Mouse (Mus musculus) limb, embryonic 14.5 days (tissue): ENCODE measurements at regions not wholly inside any gene's neighbourhood (a gene's known extent, or its start where the extent isn't known, plus 50 kb on each side); places are given as distances from the start of the nearest gene placed in this dataset.
A peak's percentile ranks its signal among the peaks of the same experiment; 100 is the strongest.

ENCODE experiments used
- ATAC-seq: fragments of 200-750 bp; cut with Nextera tagmentation; 2 replicates; pipeline ENCODE4 v1.8.0; 2017; ENCODE audit warnings: low read depth, moderate number of reproducible peaks, moderate TSS enrichment; ENCODE audit not compliant: low FRiP score
- DNase-seq: peaks from one replicate; pipeline ENCODE4 v3.0.0-alpha.2; 2015; ENCODE audit warnings: low spot score
- H3K27ac ChIP-seq: fragments of 300-500 bp; sonication (generic); replicated peaks from 2 replicates; pipeline ENCODE4 v1.5.1; 2014; ENCODE audit warnings: low read depth, mild to moderate bottlenecking, low read length, moderate library complexity, mixed read lengths
- H3K27me3 ChIP-seq: fragments of 300-500 bp; sonication (generic); 2 replicates; pipeline ENCODE4 v1.6.1; 2014; ENCODE audit warnings: low read length, mixed read lengths; ENCODE audit not compliant: control insufficient read depth, insufficient read depth
- H3K36me3 ChIP-seq: fragments of 300-500 bp; sonication (generic); 2 replicates; pipeline ENCODE4 v1.6.1; 2014; ENCODE audit warnings: mild to moderate bottlenecking, low read length, moderate library complexity, mixed read lengths; ENCODE audit not compliant: control insufficient read depth, insufficient read depth
- H3K4me1 ChIP-seq: fragments of 300-500 bp; sonication (generic); 2 replicates; pipeline ENCODE4 v1.6.1; 2014; ENCODE audit warnings: antibody characterized with exemption, low read length, mixed read lengths; ENCODE audit not compliant: control insufficient read depth, insufficient read depth
- H3K4me2 ChIP-seq: fragments of 300-500 bp; sonication (generic); replicated peaks from 2 replicates; pipeline ENCODE4 v1.6.1; 2014; ENCODE audit warnings: low read depth, mild to moderate bottlenecking, low read length, moderate library complexity; ENCODE audit not compliant: severe bottlenecking
- H3K4me3 ChIP-seq: fragments of 300-500 bp; sonication (generic); replicated peaks from 2 replicates; pipeline ENCODE4 v1.5.1; 2014; ENCODE audit warnings: low read length
- H3K9ac ChIP-seq: fragments of 300-500 bp; sonication (generic); 2 replicates; pipeline ENCODE4 v1.6.1; 2014; ENCODE audit warnings: mild to moderate bottlenecking, low read depth, low read length, moderate library complexity; ENCODE audit not compliant: severe bottlenecking
- H3K9me3 ChIP-seq: fragments of 300-500 bp; sonication (generic); 2 replicates; pipeline ENCODE4 v1.6.1; 2016; ENCODE audit warnings: low read length; ENCODE audit not compliant: control insufficient read depth
- POLR2A ChIP-seq: fragments of 200-500 bp; IDR thresholded peaks from 2 replicates; pipeline ENCODE4 v1.8.0; 2012; ENCODE audit warnings: inconsistent platforms, mild to moderate bottlenecking, moderate library complexity, borderline replicate concordance; ENCODE audit not compliant: insufficient read depth, insufficient read length; ENCODE audit errors: extremely low read depth
- WGBS: fragments of 180-500 bp; shearing (Covaris S2); extraction: QIAGEN DNeasy Blood & Tissue Kit; methylation state at CpG from one replicate; pipeline ENCODE4 v1.1.7; 2014; 5-methylcytosine and 5-hydroxymethylcytosine counted together

GRCm38 (mm10) chr7:136033536-136033935 lies 317.4 kb upstream of the Mki67 start:
- WGBS = 86% methylated on average over 5 of the region's 5 CpGs
- no peak overlapping the region for H3K27ac ChIP-seq
- DNase-seq (no peak), ATAC-seq (no peak)
- TF ChIP-seq POLR2A = no peak
- no peaks in the 10 kb centered on the region for H3K9me3 ChIP-seq
- no peaks in the 10 kb centered on the region for H3K27me3 ChIP-seq
- no peak overlapping the region for H3K4me3 ChIP-seq
- 0 out of 2 replicates have a peak, but pooled peaks cover 2% of the 10 kb centered on the region for H3K4me1 ChIP-seq
- H3K9ac ChIP-seq = no peak overlapping the region
- H3K4me2 ChIP-seq = no peak overlapping the region
- H3K36me3 ChIP-seq = no peaks in the 10 kb centered on the region

GRCm38 (mm10) chr7:136035735-136036134 lies 319.6 kb upstream of the Mki67 start:
- no peak for TF ChIP-seq POLR2A
- no peaks in the 10 kb centered on the region for H3K9me3 ChIP-seq
- WGBS = 32% methylated on average over 7 of the region's 7 CpGs
- DNase-seq (no peak), ATAC-seq (no peak)
- H3K4me2 ChIP-seq = no peak overlapping the region
- H3K27ac ChIP-seq = no peak overlapping the region
- H3K9ac ChIP-seq = no peak overlapping the region
- no peaks in the 10 kb centered on the region for H3K36me3 ChIP-seq
- H3K4me3 ChIP-seq = no peak overlapping the region
- 0 out of 2 replicates have a peak, but pooled peaks cover 2% of the 10 kb centered on the region for H3K27me3 ChIP-seq
- H3K4me1 ChIP-seq = 0 out of 2 replicates have a peak, but pooled peaks cover 2% of the 10 kb centered on the region

- 46% methylated on average over 5 of the region's 5 CpGs for WGBS
- Histone ChIP-seq H3K9ac (no peak overlapping the region), H3K4me3 (no peak overlapping the region), H3K4me2 (no peak overlapping the region), H3K9me3 (no peaks in the 10 kb centered on the region), H3K36me3 (no peaks in the 10 kb centered on the region), H3K4me1 (0 out of 2 replicates have a peak, but pooled peaks cover 2% of the 10 kb centered on the region), H3K27ac (no peak overlapping the region), H3K27me3 (0 out of 2 replicates have a peak, but pooled peaks cover 4% of the 10 kb centered on the region)
- DNase-seq (no peak), ATAC-seq (no peak)
- TF ChIP-seq POLR2A = no peak
Observed at GRCm38 (mm10) chr7:136038072-136038471, 321.9 kb upstream of the Mki67 start.

- no peak for ATAC-seq
- TF ChIP-seq POLR2A = no peak
- 0 out of 2 replicates have a peak, but pooled peaks cover 2% of the 10 kb centered on the region for H3K4me1 ChIP-seq
- no peak overlapping the region for H3K4me3 ChIP-seq
- H3K36me3 ChIP-seq = no peaks in the 10 kb centered on the region
- no peaks in the 10 kb centered on the region for H3K9me3 ChIP-seq
- no peak for DNase-seq
- 46% methylated on average over 2 of the region's 2 CpGs for WGBS
- H3K9ac ChIP-seq = no peak overlapping the region
- no peak overlapping the region for H3K4me2 ChIP-seq
- 0 out of 2 replicates have a peak, but pooled peaks cover 4% of the 10 kb centered on the region for H3K27me3 ChIP-seq
- H3K27ac ChIP-seq = no peak overlapping the region
Observed at GRCm38 (mm10) chr7:136038906-136039305, 322.7 kb upstream of the Mki67 start.

GRCm38 (mm10) chr7:136041921-136042320 lies 325.8 kb upstream of the Mki67 start:
- Histone ChIP-seq H3K27ac (0 out of 2 replicates have a peak overlapping the region, but pooled peaks have one; percentile 26), H3K4me3 (no peak overlapping the region), H3K27me3 (0 out of 2 replicates have a peak, but pooled peaks cover 4% of the 10 kb centered on the region), H3K4me1 (peaks cover 27% of the 10 kb centered on the region), H3K9me3 (no peaks in the 10 kb centered on the region), H3K9ac (no peak overlapping the region), H3K4me2 (no peak overlapping the region), H3K36me3 (no peaks in the 10 kb centered on the region)
- TF ChIP-seq POLR2A = no peak
- DNase-seq (no peak), ATAC-seq (no peak)
- WGBS = 55% methylated on average over 4 of the region's 4 CpGs
